Mouse (Mus musculus): ENCODE data around the gene Kcnn3. TPM values are rescaled to one million over a fixed set of nuclear protein-coding genes. Genes with fewer than 3 reads are reported as not detected.

Gene Kcnn3
- polyA plus RNA-seq, 1 experiment from 2014 or later: 1.6 TPM

GRCm38 (mm10) chr3:89677617-89678016 lies 157.7 kb downstream of the Kcnn3 start:
- no peaks in the 10 kb centered on the region for H3K4me1 ChIP-seq (replicated peaks)
- no peaks in the 10 kb centered on the region for H3K36me3 ChIP-seq
- WGBS: 78% methylated on average over 5 of the region's 5 CpGs
- H3K27ac ChIP-seq: no peak overlapping the region
- ATAC-seq (ENCODE audit: insufficient number of reproducible peaks, insufficient read depth, low FRiP score, low TSS enrichment, low read depth): no peak
- no peak overlapping the region for H3K9ac ChIP-seq (replicated peaks)
- H3K4me2 ChIP-seq: no peak overlapping the region
- no peaks in the 10 kb centered on the region for H3K9me3 ChIP-seq
- H3K4me3 ChIP-seq (replicated peaks): no peak overlapping the region
- H3K27me3 ChIP-seq: peaks cover 18% of the 10 kb centered on the region; the same call in 1 of the 2 replicates

- H3K9me3 ChIP-seq: no peaks in the 10 kb centered on the region
- H3K4me2 ChIP-seq: no peak overlapping the region
- no peak overlapping the region for H3K9ac ChIP-seq (replicated peaks)
- H3K4me3 ChIP-seq (replicated peaks): no peak overlapping the region
- peaks cover 21% of the 10 kb centered on the region for H3K27me3 ChIP-seq
- H3K27ac ChIP-seq: no peak overlapping the region
- no peak for ATAC-seq (ENCODE audit: insufficient number of reproducible peaks, insufficient read depth, low FRiP score, low TSS enrichment, low read depth)
- WGBS: 55% methylated on average over 5 of the region's 5 CpGs
- H3K36me3 ChIP-seq: no peaks in the 10 kb centered on the region
- no peaks in the 10 kb centered on the region; the same call in 1 of the 2 replicates for H3K4me1 ChIP-seq (replicated peaks)
These were observed 166.1 kb downstream of the Kcnn3 start for GRCm38 (mm10) chr3:89686031-89686430.

DNA sequence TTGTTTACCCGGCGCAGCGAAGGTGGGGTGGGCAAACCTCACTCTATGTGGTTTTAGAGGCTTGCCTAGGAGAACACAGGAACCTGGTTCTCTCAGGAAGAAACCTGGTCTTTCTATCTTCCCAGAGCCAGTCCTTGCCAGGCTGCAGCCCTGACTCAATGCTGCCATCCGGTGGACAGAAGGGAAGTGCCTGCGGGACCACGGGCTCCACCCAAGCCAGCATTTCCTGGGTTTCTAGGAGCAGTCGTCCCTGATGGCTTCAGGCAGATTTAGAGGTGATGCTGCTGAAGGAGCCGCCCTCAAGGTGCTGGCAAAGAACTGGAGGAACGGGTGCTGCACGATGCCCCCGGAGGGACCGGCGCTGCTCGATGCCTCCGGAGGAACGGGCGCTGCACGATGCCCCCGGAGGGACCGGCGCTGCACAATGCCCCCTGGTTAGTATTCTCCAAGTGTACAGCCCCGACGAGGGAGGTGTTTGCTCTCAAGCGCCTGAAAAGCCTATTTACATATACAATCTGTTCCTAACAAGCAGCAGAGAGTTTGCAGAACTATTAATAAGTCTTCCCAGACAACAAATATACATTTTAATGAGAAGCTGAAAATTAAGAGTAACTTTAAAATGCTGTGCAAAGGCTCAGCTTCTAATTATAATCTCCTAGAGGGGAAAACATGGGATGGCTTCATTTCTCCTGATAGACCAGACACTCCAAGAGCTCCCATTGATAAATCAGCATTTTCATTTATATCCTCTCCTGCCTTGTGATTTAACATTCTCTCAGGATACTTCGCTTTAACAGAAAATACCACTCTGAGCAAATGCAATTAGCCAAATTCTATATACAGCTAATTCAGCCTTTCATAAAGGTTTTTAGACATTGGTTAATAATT lies 169.0 kb downstream of the Kcnn3 start:
- 5% methylated on average over 25 of the region's 25 CpGs for WGBS
- Histone ChIP-seq H3K27me3 (peaks cover 6% of the 10 kb centered on the region; the same call in 1 of the 2 replicates), H3K36me3 (no peaks in the 10 kb centered on the region), H3K9ac (replicated peaks) (peak overlapping the region; percentile 73), H3K9me3 (peaks cover 7% of the 10 kb centered on the region; the same call in 1 of the 2 replicates), H3K27ac (no peak overlapping the region), H3K4me1 (replicated peaks) (peaks cover 10% of the 10 kb centered on the region), H3K4me2 (peak overlapping the region; percentile 75), H3K4me3 (replicated peaks) (peak overlapping the region; percentile 48)
- ATAC-seq (ENCODE audit: insufficient number of reproducible peaks, insufficient read depth, low FRiP score, low TSS enrichment, low read depth): peak; percentile 76; the same call in 1 of the 2 replicates

- Histone ChIP-seq H3K27ac (no peak overlapping the region), H3K4me1 (replicated peaks) (peaks cover 10% of the 10 kb centered on the region), H3K36me3 (no peaks in the 10 kb centered on the region), H3K9ac (replicated peaks) (no peak overlapping the region), H3K4me2 (no peak overlapping the region), H3K9me3 (peaks cover 8% of the 10 kb centered on the region; the same call in 1 of the 2 replicates), H3K27me3 (0 out of 2 replicates have a peak, but pooled peaks cover 6% of the 10 kb centered on the region), H3K4me3 (replicated peaks) (no peak overlapping the region)
- no peak for ATAC-seq (ENCODE audit: insufficient number of reproducible peaks, insufficient read depth, low FRiP score, low TSS enrichment, low read depth)
- WGBS: 39% methylated on average over 9 of the region's 9 CpGs
These were observed 171.8 kb downstream of the Kcnn3 start for GRCm38 (mm10) chr3:89691776-89692175.

DNA sequence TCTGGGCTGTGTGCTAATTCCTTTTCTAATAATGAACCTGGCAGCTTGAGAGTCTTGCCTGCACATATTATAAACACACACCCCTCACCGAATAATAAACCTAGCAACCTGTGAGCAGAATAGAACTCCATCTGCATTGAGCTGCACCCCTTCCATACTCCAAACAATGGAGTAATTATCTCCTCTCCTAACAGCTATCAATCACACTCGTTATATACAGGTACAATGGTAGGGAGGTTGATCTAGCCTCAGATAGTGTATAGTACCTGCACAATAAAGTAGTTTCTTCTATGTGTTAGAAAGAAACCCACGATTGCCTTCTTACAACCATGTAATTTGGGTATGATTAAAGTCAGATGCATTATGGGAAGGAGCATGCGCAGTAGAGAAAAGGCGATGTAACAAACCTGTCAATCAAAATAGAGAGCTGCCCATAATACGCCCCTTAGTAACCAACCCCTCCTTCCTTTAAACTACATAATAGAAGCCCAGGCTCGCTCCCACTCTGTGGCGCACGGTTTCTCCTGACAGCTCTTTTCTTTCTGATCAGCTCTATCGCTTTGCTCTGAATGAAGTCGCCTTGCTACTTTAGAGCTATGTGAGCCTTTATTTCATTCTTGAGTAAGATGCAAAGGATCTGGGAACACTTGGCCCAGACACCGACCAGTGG lies 176.3 kb downstream of the Kcnn3 start:
- Histone ChIP-seq H3K27ac (no peak overlapping the region), H3K4me3 (replicated peaks) (no peak overlapping the region), H3K9me3 (peaks cover 8% of the 10 kb centered on the region; the same call in 1 of the 2 replicates), H3K4me2 (no peak overlapping the region), H3K4me1 (replicated peaks) (peaks cover 10% of the 10 kb centered on the region; the same call in 1 of the 2 replicates), H3K27me3 (no peaks in the 10 kb centered on the region), H3K9ac (replicated peaks) (no peak overlapping the region), H3K36me3 (no peaks in the 10 kb centered on the region)
- ATAC-seq (ENCODE audit: insufficient number of reproducible peaks, insufficient read depth, low FRiP score, low TSS enrichment, low read depth): no peak
- 83% methylated on average over 12 of the region's 12 CpGs for WGBS

DNA sequence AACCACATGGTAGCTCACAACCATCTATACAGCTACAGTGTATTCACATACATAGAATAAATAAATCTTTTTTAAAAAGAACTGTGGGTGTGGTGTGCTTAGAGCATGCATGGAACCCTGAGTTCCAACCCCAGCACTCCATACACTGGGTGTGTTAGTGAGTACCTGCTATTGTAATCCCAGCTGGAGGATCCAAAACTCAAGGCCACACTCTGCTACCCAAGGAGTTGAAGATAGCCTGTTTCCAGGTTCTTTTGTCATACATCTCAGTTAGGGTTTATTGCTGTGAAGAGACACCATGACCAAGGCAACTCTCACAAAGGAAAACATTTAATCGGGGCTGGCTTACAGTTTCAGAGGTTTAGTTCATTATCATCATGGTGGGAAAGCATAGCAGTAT lies 179.0 kb downstream of the Kcnn3 start:
- H3K4me2 ChIP-seq: no peak overlapping the region
- H3K36me3 ChIP-seq: no peaks in the 10 kb centered on the region
- no peak overlapping the region for H3K9ac ChIP-seq (replicated peaks)
- H3K27me3 ChIP-seq: no peaks in the 10 kb centered on the region
- ATAC-seq (ENCODE audit: insufficient number of reproducible peaks, insufficient read depth, low FRiP score, low TSS enrichment, low read depth): no peak
- H3K9me3 ChIP-seq: peaks cover 2% of the 10 kb centered on the region; the same call in 1 of the 2 replicates
- 83% methylated on average over 1 of the region's 1 CpGs for WGBS
- no peaks in the 10 kb centered on the region for H3K4me1 ChIP-seq (replicated peaks)
- H3K27ac ChIP-seq: no peak overlapping the region
- H3K4me3 ChIP-seq (replicated peaks): no peak overlapping the region

- no peaks in the 10 kb centered on the region for H3K9me3 ChIP-seq
- no peak overlapping the region for H3K9ac ChIP-seq (replicated peaks)
- no peak overlapping the region for H3K4me2 ChIP-seq
- H3K4me3 ChIP-seq (replicated peaks): no peak overlapping the region
- no peaks in the 10 kb centered on the region for H3K27me3 ChIP-seq
- no peak overlapping the region for H3K27ac ChIP-seq
- ATAC-seq (ENCODE audit: insufficient number of reproducible peaks, insufficient read depth, low FRiP score, low TSS enrichment, low read depth): no peak
- no peaks in the 10 kb centered on the region for H3K4me1 ChIP-seq (replicated peaks)
- WGBS: 28% methylated on average over 11 of the region's 11 CpGs
- no peaks in the 10 kb centered on the region for H3K36me3 ChIP-seq
These were observed 180.5 kb downstream of the Kcnn3 start for GRCm38 (mm10) chr3:89700461-89700860.

DNA sequence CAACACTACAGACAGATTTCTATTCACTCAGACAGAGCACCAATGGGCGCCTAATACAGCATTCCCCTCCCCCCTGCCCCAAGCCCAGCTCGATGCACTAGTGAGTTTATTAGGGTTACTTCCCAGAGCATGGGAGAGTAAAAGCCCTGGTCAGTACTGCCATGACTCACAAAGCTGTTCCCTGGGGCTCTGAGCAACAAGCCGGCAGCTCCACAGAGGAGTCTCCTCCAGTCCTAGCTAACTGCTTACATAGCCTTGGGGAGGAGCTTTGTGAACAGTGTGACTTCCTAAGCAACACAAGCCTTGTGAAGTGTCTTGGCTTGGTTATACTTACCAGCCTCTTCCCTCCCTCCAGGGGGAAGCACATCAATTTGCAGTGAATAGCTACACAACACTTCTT lies 183.6 kb downstream of the Kcnn3 start:
- no peak overlapping the region for H3K9ac ChIP-seq (replicated peaks)
- ATAC-seq (ENCODE audit: insufficient number of reproducible peaks, insufficient read depth, low FRiP score, low TSS enrichment, low read depth): no peak
- WGBS: 39% methylated on average over 3 of the region's 3 CpGs

DNA sequence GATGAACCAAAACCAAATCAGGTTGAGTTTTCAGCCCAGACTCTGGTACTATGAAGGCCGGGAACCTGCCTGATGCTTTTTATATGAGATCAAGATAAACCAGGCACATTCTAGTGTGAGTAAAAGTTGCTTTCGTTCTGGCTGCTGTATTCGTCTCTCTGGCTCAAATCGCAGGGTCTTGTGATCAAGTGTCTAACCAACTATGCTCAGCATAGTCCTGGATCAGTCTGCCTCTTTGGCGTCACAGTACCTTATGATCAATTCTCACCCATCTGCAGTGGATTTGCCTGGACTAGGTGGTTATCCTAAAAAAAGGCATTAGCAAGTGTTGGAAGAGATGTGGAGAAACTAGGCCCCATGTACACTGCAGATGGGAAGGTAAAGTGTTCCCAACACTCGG lies 184.1 kb downstream of the Kcnn3 start:
- H3K27me3 ChIP-seq: no peaks in the 10 kb centered on the region
- H3K4me1 ChIP-seq (replicated peaks): no peaks in the 10 kb centered on the region
- H3K9me3 ChIP-seq: no peaks in the 10 kb centered on the region
- H3K27ac ChIP-seq: no peak overlapping the region
- WGBS: 79% methylated on average over 6 of the region's 6 CpGs
- no peak overlapping the region for H3K9ac ChIP-seq (replicated peaks)
- no peak overlapping the region for H3K4me2 ChIP-seq
- no peak overlapping the region for H3K4me3 ChIP-seq (replicated peaks)
- ATAC-seq (ENCODE audit: insufficient number of reproducible peaks, insufficient read depth, low FRiP score, low TSS enrichment, low read depth): no peak
- H3K36me3 ChIP-seq: no peaks in the 10 kb centered on the region

More for the DNA sequence above, 183.6 kb downstream of the Kcnn3 start:
- Histone ChIP-seq H3K4me2 (no peak overlapping the region), H3K27ac (no peak overlapping the region), H3K4me3 (replicated peaks) (no peak overlapping the region), H3K36me3 (no peaks in the 10 kb centered on the region), H3K4me1 (replicated peaks) (no peaks in the 10 kb centered on the region), H3K27me3 (no peaks in the 10 kb centered on the region), H3K9me3 (no peaks in the 10 kb centered on the region)

GRCm38 (mm10) chr3:89714359-89715206 lies 194.6 kb downstream of the Kcnn3 start, which contains the start of gene Adar:
Adar (plus strand) TSS chr3:89715022.
- Histone ChIP-seq H3K4me2 (peak within 1 kb of the TSS; percentile 91), H3K4me1 (replicated peaks) (peaks cover 12% of the 10 kb centered on the region), H3K9me3 (no peaks in the 10 kb centered on the region), H3K27ac (peak within 1 kb of the TSS; percentile 62), H3K4me3 (replicated peaks) (peak within 1 kb of the TSS; percentile 83), H3K9ac (replicated peaks) (peak within 1 kb of the TSS; percentile 82), H3K36me3 (no peaks in the 10 kb centered on the region), H3K27me3 (peaks cover 13% of the 10 kb centered on the region)
- WGBS: 7% methylated on average over 28 of the region's 28 CpGs
- peak; percentile 57 for ATAC-seq (ENCODE audit: insufficient number of reproducible peaks, insufficient read depth, low FRiP score, low TSS enrichment, low read depth)
